Mouse (Mus musculus): Measurements from ENCODE around the gene Polr3e. TPM values are rescaled to one million over a fixed set of nuclear protein-coding genes. Genes with fewer than 3 reads are reported as not detected.

Gene Polr3e
- polyA plus RNA-seq, 1 experiment from 2014 or later, result 40.3 TPM

DNA sequence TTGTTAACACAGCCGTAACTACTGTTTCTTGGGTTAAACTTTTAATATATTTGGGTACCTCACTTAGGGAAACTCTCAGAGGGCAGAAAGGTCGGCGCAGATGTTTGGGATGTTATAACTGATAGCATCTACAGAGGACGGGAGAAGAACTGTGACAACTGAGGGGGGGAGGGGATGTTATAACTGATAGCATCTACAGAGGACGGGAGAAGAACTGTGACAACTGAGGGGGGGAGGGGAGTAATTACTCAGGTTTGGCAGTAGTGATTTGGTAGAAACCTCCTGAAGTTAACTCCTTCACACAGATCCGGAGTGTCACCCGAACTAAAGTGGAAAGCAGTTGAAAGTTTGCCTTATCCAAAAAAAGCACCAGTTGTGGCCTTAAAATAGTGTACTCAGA, 65.4 kb downstream of the Polr3e start:
- no peaks in the 10 kb centered on the region for H3K36me3 ChIP-seq
- peak overlapping the region; percentile 79 for H3K4me2 ChIP-seq (replicated peaks)
- peak overlapping the region; percentile 86 for H3K4me3 ChIP-seq (replicated peaks)
- H3K4me1 ChIP-seq (replicated peaks), result peaks cover 13% of the 10 kb centered on the region; the same call in 1 of the 2 replicates
- no peaks in the 10 kb centered on the region for H3K27me3 ChIP-seq (replicated peaks)
- H3K27ac ChIP-seq, result peak overlapping the region; percentile 15; the same call in 1 of the 2 replicates
- 8% methylated on average over 7 of the region's 7 CpGs for WGBS
- no peaks in the 10 kb centered on the region for H3K9me3 ChIP-seq
- peak overlapping the region; percentile 68 for H3K9ac ChIP-seq
- ATAC-seq, result no peak

DNA sequence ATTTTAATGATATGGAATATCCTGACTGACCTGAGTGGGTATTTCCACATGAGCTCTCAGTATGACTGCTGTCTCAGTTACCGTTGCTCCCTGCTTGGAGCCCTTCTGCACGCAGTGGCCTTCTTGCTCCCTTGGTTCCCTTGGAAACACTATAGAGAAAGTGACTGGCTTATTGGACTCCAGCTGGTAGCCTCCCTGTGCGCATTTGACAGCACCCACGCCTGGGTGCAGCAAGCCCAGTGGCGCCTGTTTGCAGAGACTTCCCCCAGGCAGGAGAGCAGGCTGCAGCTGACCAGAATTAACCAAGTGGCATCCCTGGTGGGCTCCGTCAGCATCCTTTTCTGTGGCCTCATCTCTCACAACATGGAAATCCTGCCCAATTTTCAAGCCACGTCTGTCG, 73.6 kb downstream of the Polr3e start:
- no peak overlapping the region for H3K9ac ChIP-seq
- H3K9me3 ChIP-seq, result no peaks in the 10 kb centered on the region
- H3K27me3 ChIP-seq (replicated peaks), result no peaks in the 10 kb centered on the region
- WGBS, result 78% methylated on average over 8 of the region's 8 CpGs
- H3K4me2 ChIP-seq (replicated peaks), result no peak overlapping the region
- no peaks in the 10 kb centered on the region for H3K36me3 ChIP-seq
- no peak overlapping the region for H3K4me3 ChIP-seq (replicated peaks)
- H3K27ac ChIP-seq, result no peak overlapping the region
- no peaks in the 10 kb centered on the region for H3K4me1 ChIP-seq (replicated peaks)
- ATAC-seq, result no peak

Other genes starting within 250 kb of the Polr3e start
- gene Pdzd9, start 247.4 kb upstream of the Polr3e start, polyA plus RNA-seq (2015; fragmentation: Nextera tagmentation; extraction: Ambion mirVana), result 0.35 and 0.39 TPM in 2 replicates
- gene Mosmo, start 240.1 kb upstream of the Polr3e start, polyA plus RNA-seq (2015; fragmentation: Nextera tagmentation; extraction: Ambion mirVana), result 10.4 and 11.0 TPM in 2 replicates
- gene Vwa3a, start 178.4 kb upstream of the Polr3e start, polyA plus RNA-seq (2015; fragmentation: Nextera tagmentation; extraction: Ambion mirVana), result 0.24 and 0.29 TPM in 2 replicates
- not detected in 2 replicates for gene Gm5737, start 105.4 kb upstream of the Polr3e start, polyA plus RNA-seq (2015; fragmentation: Nextera tagmentation; extraction: Ambion mirVana)
- gene Eef2k, start 74.9 kb upstream of the Polr3e start, polyA plus RNA-seq (2015; fragmentation: Nextera tagmentation; extraction: Ambion mirVana), result 44.4 and 47.2 TPM in 2 replicates
- 13.1 and 15.7 TPM in 2 replicates for gene Cdr2, start 64.6 kb downstream of the Polr3e start, polyA plus RNA-seq (2015; fragmentation: Nextera tagmentation; extraction: Ambion mirVana)
- gene Mfsd13b, start 64.8 kb downstream of the Polr3e start, polyA plus RNA-seq (2015; fragmentation: Nextera tagmentation; extraction: Ambion mirVana), result 0.15 and 0.60 TPM in 2 replicates
- gene Mettl9, start 116.7 kb downstream of the Polr3e start, polyA plus RNA-seq (2015; fragmentation: Nextera tagmentation; extraction: Ambion mirVana), result 145 and 158 TPM in 2 replicates
- 3.0 TPM in 2 replicates for gene Igsf6, start 156.8 kb downstream of the Polr3e start, polyA plus RNA-seq (2015; fragmentation: Nextera tagmentation; extraction: Ambion mirVana)
- 0.18 and 0.20 TPM in 2 replicates for gene Otoa, start 163.9 kb downstream of the Polr3e start, polyA plus RNA-seq (2015; fragmentation: Nextera tagmentation; extraction: Ambion mirVana)